Mouse (Mus musculus) layer of hippocampus, adult 2 months (tissue): ENCODE data around the gene Zc3h12c. TPM values are rescaled to one million over a fixed set of nuclear protein-coding genes. Genes with fewer than 3 reads are reported as not detected.

Experiments
- DNase-seq, 2 experiments: peaks; one replicate each; pipeline ENCODE4 v3.0.0; 2022; ENCODE audit warnings: low spot score in 2 of 2
- H3K27ac ChIP-seq: fragments of 200-600 bp; 2 replicates; pipeline ENCODE4 v1.8.1; 2022
- H3K4me3 ChIP-seq: fragments of 200-600 bp; 2 replicates; pipeline ENCODE4 v1.8.1; 2022; ENCODE audit warnings: mild to moderate bottlenecking
- CTCF ChIP-seq: fragments of 200-600 bp; conservative IDR thresholded peaks from 2 replicates; pipeline ENCODE4 v1.8.1; 2022; ENCODE audit warnings: antibody characterized with exemption, mild to moderate bottlenecking, moderate library complexity
- total RNA-seq, 2 experiments: library from RNA; stranded (reverse); gene quantifications; 2 replicates each; pipeline ENCODE4 v1.2.3; 2021

Zc3h12c gene
- total RNA-seq, 2 experiments from 2014 or later, result 11.5 to 11.8 TPM

DNA sequence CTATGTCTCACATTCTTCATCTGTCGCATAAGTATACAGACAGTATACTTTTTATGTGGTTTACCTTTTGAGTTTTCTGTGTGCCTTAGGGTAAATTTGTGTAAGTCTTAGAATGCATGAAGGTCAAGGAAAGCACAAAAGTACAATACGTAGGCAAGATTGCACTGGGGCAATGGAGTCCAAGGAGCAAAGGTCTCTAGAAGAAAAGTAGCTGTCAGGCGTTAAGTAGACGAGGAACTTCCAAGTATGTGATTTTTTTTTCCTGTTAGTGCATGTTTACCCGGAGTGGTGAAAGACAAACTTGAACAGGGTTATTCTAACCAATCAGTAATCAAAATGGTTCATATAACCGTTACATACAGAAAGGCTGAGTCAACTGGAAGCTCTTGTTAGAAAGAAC lies 12.5 kb upstream of the Zc3h12c start:
- no peak for TF ChIP-seq CTCF
- no peak overlapping the region for H3K4me3 ChIP-seq
- H3K27ac ChIP-seq, result no peak overlapping the region
- DNase-seq, result no peak

DNA sequence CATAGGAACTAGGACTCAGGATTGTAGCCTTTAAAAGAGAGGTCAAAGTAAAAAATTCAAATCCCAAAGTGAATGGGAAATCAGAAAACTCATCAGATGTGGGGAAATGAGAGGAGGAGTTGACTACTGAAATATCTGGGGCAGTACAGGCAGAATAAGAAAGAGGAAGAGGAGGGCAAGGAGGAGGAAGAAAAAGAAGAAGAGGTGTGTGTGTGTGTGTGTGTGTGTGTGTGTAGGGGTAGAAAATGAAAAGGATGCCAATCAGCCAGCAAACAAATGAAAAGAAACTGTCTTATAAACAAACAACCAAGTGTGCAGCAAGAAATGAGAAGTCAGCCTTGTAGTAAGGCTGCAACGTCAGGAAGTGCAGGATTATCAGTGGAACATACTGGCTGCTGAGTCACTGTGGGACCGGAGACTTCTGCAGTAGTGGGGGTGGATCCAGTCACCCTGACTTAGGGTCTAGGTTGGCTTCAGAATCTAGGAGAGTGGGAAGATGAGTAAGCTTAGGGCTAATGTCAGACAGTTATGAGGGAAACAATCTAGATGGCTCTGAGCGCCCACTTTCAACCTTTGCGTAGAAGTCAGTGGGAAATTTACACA lies 7.0 kb upstream of the Zc3h12c start:
- TF ChIP-seq CTCF, result no peak
- no peak for DNase-seq
- no peak overlapping the region for H3K4me3 ChIP-seq

DNA sequence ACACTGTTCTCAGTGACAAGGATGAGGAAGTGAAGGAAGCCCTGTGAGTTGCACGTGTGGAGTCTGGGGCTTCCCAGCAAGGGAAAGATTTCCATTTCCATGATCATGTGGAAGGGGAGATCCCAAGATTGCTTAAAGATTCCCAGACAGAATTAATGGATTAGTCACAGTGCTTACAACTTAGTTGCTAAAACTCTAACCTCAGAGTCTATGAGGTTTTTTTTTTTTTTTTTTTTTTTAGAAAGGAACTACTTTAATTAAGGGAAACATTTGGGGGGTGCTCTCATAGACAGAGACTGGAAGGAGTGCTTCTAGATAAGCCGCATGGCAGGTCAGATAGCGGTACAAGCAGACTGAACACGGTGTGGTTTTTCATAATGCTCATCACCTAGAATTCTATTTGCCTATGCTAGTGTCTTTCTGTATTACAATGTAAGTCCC lies 6.3 kb upstream of the Zc3h12c start:
- no peak for TF ChIP-seq CTCF
- Histone ChIP-seq H3K4me3 (no peak overlapping the region), H3K27ac (no peak overlapping the region)
- DNase-seq, result no peak

More for the DNA sequence above, 7.0 kb upstream of the Zc3h12c start:
- H3K27ac ChIP-seq, result no peak overlapping the region

DNA sequence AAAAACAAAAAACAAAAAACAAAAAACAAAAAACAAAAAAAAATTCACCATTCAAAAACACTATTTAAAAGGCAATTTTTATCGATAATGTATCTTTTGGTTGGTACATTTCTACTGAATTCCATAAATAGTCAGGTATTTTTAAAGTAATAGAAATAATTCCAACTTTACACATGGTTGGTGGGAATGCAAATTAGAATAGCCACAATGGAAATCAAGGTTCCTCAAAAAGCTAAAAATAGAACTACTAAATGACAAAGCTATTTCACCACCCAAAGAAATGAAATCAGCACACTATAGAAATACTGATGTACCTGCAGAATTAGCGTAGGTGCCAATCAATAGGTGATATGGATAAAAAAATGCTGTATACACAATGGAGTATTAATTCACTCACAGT lies 5.6 kb upstream of the Zc3h12c start:
- no peak for TF ChIP-seq CTCF

DNA sequence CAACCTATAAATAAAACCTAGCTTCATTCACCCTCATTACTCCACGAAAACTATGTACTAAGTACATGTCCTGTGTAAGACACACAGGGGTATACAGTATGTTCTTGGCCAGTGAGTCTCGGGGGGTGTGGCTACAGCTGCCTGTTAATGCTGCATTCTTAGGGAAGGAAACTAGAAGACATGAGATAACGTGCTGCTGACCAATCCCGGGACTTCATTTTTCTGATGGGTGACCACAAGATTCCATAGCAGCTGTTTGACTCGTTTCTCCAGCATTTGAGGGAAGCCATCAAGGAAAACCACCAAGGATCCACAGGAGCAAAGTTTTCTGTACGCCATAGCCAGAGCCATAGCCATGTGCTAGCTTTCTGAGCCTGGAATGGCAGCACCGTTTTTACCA lies 4.2 kb upstream of the Zc3h12c start:
- Histone ChIP-seq H3K27ac (no peak overlapping the region), H3K4me3 (no peak overlapping the region)
- no peak for TF ChIP-seq CTCF
- DNase-seq, result no peak

More for the DNA sequence above, 5.6 kb upstream of the Zc3h12c start:
- H3K27ac ChIP-seq, result no peak overlapping the region
- no peak overlapping the region for H3K4me3 ChIP-seq
- DNase-seq, result no peak

DNA sequence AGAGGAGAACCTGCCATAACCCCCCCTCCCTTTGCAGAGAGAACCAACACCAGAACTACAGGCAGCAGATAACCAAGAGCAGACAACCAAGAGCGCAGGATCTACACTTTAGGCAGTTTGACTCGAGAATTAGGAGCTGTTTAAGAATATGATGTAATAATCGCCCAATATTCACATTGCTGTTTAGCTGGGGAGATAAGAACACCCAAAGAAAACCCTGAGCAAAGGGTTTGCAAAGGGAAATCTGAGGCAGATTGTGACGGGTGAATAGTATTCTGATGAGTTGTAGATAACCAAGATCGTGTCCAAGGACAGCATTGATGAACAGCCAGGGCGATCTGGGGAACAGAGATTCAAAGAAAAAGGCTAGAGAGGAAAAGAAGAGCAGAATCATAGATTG lies 2.3 kb upstream of the Zc3h12c start:
- TF ChIP-seq CTCF, result no peak
- no peak for DNase-seq
- Histone ChIP-seq H3K4me3 (no peak overlapping the region), H3K27ac (no peak overlapping the region)

DNA sequence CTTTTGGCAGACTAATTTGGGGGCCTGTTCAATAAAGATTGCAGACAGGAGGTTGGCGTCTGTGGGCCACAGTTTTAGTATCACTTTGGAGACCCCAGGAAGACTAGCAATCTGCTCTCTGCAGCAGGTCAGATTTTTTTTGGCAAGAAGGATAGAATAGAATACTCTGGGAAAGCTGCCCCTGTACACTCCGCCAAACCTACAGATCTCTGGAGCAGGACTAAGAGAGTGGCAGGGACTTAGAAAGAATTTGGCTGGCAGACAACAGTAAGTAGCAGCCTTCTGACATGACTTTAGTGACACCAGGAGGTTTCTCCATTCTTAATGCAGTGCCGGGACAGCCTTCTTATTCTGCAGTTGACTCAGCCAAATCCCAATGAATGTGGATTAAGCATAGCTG lies 1.8 kb upstream of the Zc3h12c start:
- no peak for TF ChIP-seq CTCF
- Histone ChIP-seq H3K4me3 (no peak overlapping the region), H3K27ac (no peak overlapping the region)
- no peak for DNase-seq

DNA sequence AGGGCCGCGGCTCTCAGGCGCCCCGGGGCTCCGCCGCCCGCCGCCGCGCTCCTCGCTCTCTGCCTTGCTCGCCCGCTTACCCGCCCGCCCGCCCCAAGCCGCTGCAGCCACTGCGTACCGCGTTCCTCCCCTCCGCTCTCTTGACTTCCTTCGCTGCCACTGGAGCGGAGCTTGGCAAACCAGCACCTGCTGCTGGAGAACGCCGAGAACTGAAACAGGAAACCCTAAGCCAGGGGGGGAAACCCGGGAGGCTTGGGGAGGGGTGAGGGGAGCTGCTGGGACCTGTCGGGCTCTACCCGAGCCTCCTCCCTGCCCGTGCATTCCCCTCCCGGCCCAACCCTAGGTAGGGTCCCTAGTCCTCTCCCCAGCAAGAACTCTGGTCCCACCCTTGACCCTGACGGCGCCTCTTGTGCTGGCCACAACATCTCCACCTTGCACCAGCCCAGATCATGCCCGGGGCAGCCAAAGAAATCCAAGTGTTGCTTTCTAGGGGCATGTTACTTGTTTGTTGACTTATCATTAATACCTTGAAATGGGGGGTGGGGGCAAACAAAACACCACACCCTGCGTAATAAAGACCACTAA lies 406 bp upstream of the Zc3h12c start:
- TF ChIP-seq CTCF, result peak; percentile 58
- peak overlapping the region; percentile 90 for H3K4me3 ChIP-seq
- DNase-seq, result peak; percentile 74 to 77
- H3K27ac ChIP-seq, result peak overlapping the region; percentile 97

DNA sequence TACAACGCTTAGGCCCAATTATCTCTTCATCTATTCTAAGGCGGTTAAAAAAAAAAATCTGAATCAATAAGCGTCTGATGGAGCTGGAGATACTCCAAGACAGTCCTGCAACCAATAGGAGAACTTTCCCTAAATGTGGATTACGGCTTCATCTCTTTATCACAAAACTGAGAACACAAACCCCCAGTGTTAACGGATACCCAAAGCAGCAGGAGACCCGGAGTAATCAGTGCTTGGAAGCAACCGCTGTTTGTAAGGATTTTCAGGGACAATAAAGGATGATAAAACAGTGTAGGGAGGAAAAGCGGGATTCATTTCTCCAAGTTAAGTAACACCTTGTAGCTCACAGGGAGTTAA lies 888 bp downstream of the Zc3h12c start:
- peak; percentile 42 for DNase-seq
- peak overlapping the region; percentile 97 for H3K27ac ChIP-seq
- TF ChIP-seq CTCF, result no peak
- peak overlapping the region; percentile 90 for H3K4me3 ChIP-seq

DNA sequence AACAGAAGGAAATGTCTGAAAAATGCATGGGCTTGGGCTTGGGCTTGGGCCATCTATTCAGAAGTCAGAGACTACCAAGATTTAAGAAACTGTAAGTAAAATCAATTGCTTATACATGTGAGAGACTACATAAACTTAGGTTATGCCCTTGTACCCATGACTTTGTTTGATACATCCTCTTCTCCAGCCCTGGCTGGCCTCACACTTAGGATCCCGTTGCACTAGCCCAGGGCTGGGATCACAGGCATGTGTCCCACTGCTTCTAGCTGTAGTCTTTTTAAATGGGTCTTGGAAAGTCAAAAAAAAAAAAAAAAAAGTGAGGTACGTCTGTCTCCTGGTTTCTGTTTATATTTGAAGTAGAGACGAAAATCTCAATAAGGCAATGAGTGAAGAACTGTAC lies 1.3 kb downstream of the Zc3h12c start:
- Histone ChIP-seq H3K4me3 (peak overlapping the region; percentile 90), H3K27ac (peak overlapping the region; percentile 97)

DNA sequence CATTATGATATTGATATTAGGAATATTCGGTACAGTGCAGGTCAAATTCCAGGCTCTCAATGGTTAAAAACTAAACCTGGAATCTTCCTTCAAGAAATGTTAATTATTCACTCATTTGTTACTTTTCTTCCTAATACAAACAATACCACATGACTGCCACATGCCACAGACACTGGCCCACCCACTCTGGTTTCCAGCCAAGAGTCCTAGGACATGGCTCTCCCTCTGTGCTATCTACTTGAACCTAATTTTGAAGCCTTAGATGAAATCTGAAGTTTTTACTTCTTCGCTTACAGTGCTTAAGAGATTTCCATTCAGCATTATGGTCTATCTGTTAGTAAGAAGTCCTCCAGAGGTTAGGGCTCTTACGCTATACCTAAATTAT lies 2.7 kb downstream of the Zc3h12c start:
- no peak for TF ChIP-seq CTCF
- H3K4me3 ChIP-seq, result no peak overlapping the region
- DNase-seq, result no peak
- no peak overlapping the region for H3K27ac ChIP-seq

More for the DNA sequence above, 1.3 kb downstream of the Zc3h12c start:
- no peak for DNase-seq
- TF ChIP-seq CTCF, result no peak

DNA sequence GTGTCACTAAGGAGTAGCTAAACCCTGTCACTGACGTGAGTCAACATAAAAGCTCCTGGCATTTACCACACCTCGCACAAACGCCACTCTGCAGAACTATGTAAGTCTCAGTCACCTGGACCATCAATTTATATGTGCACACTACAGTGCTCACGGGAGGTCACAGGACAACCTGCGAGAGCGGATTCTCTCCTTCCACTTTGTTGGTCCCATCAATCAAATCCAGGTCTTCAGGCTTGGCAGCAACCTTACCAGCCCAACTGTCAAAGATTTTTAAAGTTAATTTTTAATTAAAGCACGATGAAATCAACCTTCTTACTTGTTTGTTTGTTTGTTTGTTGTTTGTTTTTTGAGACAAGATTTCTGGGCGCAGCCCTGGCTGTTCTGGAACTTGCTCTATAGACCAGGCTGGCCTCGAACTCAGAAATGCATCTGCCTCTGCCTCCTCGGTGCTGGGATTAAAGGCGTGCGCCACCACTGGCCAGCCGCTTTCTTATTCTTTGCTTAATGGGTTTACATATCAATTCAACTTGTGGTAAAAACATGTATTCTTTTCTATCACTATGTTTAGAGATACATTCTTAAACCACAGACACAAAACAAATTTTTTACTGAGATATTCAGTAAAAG lies 3.2 kb downstream of the Zc3h12c start:
- Histone ChIP-seq H3K4me3 (no peak overlapping the region), H3K27ac (no peak overlapping the region)
- TF ChIP-seq CTCF, result no peak
- no peak for DNase-seq

DNA sequence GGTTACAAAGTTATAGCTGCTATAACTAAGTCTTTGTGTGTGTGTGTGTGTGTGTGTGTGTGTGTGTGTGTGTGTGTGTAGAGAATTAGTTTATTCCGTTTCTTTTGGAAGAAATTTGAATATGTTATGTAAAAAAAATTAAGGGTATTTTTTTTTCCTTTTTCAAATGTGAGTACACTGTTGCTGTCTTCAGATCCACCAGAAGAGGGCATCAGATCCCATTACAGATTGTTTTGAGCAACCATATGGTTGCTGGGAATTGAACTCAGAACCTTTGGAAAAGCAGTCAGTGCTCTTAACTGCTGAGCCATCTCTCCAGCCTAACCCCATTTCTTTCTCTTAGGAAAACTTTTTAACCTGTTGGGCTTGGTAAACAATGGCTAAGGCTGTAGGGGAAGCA lies 7.9 kb downstream of the Zc3h12c start:
- peak; percentile 51 for TF ChIP-seq CTCF

DNA sequence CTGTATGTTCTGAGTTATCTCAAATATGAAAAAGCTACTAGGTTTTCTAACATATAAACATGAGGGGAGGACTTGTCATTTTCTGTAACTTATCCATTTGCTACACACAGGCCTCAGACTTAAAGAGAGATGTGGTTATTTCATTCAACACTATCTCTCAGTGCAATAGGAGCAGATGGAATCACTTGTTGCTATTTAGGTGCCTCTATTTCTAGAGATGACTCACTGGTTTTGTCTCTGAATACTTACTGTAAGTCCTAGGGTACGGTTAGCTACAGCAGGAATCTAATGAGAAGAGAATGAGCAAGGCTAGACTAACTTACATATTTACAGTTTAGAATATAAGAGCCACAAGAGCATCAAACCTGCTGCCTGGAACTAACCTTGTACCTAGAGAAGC lies 9.8 kb downstream of the Zc3h12c start:
- H3K27ac ChIP-seq, result no peak overlapping the region
- peak in 1 of 2 experiments; percentile 13 for DNase-seq
- H3K4me3 ChIP-seq, result no peak overlapping the region
- TF ChIP-seq CTCF, result no peak

More for the DNA sequence above, 7.9 kb downstream of the Zc3h12c start:
- H3K4me3 ChIP-seq, result no peak overlapping the region
- no peak for DNase-seq
- no peak overlapping the region for H3K27ac ChIP-seq
